Mouse (Mus musculus) liver, postnatal 0 days (tissue): ENCODE results near the gene Itgad.

Experiments
- CTCF ChIP-seq: sonication (generic); IDR thresholded peaks from 2 replicates; pipeline ENCODE4 v1.5.1; 2016; ENCODE audit warnings: antibody characterized with exemption, low read depth
- EP300 ChIP-seq: IDR thresholded peaks from 2 replicates; pipeline ENCODE4 v1.6.1; 2016; ENCODE audit warnings: antibody characterized with exemption, low read depth, mild to moderate bottlenecking

- TF ChIP-seq CTCF (no peak), EP300 (no peak)
These were observed 89.7 kb downstream of the Itgad start for GRCm38 (mm10) chr7:128243921-128244320.
